Mouse (Mus musculus): Measurements from ENCODE around the gene Rftn1. TPM values are rescaled to one million over a fixed set of nuclear protein-coding genes. Genes with fewer than 3 reads are reported as not detected.

Gene Rftn1
- polyA plus RNA-seq, 2 experiments: 14.6 to 15.0 TPM

- Histone ChIP-seq H3K4me3 (replicated peaks; ENCODE audit: low read length) (no peak overlapping the region), H3K36me3 (ENCODE audit: control insufficient read depth, insufficient read depth, low read length) (no peaks in the 10 kb centered on the region), H3K9me3 (ENCODE audit: control insufficient read depth, low read length) (no peaks in the 10 kb centered on the region), H3K4me1 (ENCODE audit: control insufficient read depth, insufficient read depth, low read length) (no peaks in the 10 kb centered on the region), H3K4me2 (replicated peaks; ENCODE audit: low read depth, low read length, severe bottlenecking) (no peak overlapping the region), H3K27ac (replicated peaks; ENCODE audit: low read depth, low read length) (no peak overlapping the region), H3K9ac (ENCODE audit: low read depth, low read length, severe bottlenecking) (no peak overlapping the region), H3K27me3 (ENCODE audit: control insufficient read depth, insufficient read depth, low read length) (no peaks in the 10 kb centered on the region)
- DNase-seq (ENCODE audit: low spot score) (no peak), ATAC-seq (ENCODE audit: low FRiP score, low read depth) (no peak)
- 95% methylated on average over 6 of the region's 6 CpGs for WGBS
- no peak for TF ChIP-seq POLR2A (IDR thresholded peaks at IDR 0.05; ENCODE audit: borderline replicate concordance, extremely low read depth, insufficient read depth, insufficient read length)
Measured at GRCm38 (mm10) chr17:50078749-50079148, 111.7 kb downstream of the Rftn1 start.

GRCm38 (mm10) chr17:50072982-50073965 is 117.2 kb downstream of the Rftn1 start:
- no peak overlapping the region for H3K27ac ChIP-seq (replicated peaks; ENCODE audit: low read depth, low read length)
- H3K4me3 ChIP-seq (replicated peaks; ENCODE audit: low read length): no peak overlapping the region
- H3K4me2 ChIP-seq (replicated peaks; ENCODE audit: low read depth, low read length, severe bottlenecking): no peak overlapping the region
- no peaks in the 10 kb centered on the region for H3K9me3 ChIP-seq (ENCODE audit: control insufficient read depth, low read length)
- no peaks in the 10 kb centered on the region for H3K36me3 ChIP-seq (ENCODE audit: control insufficient read depth, insufficient read depth, low read length)
- DNase-seq (ENCODE audit: low spot score) (no peak), ATAC-seq (ENCODE audit: low FRiP score, low read depth) (no peak)
- no peak for TF ChIP-seq POLR2A (IDR thresholded peaks at IDR 0.05; ENCODE audit: borderline replicate concordance, extremely low read depth, insufficient read depth, insufficient read length)
- H3K27me3 ChIP-seq (ENCODE audit: control insufficient read depth, insufficient read depth, low read length): no peaks in the 10 kb centered on the region
- 93% methylated on average over 23 of the region's 23 CpGs for WGBS
- H3K9ac ChIP-seq (ENCODE audit: low read depth, low read length, severe bottlenecking): no peak overlapping the region
- no peaks in the 10 kb centered on the region for H3K4me1 ChIP-seq (ENCODE audit: control insufficient read depth, insufficient read depth, low read length)

- no peak for ATAC-seq (ENCODE audit: low FRiP score, low read depth)
- no peak for DNase-seq (ENCODE audit: low spot score)
- H3K27me3 ChIP-seq (ENCODE audit: control insufficient read depth, insufficient read depth, low read length): no peaks in the 10 kb centered on the region
- H3K4me2 ChIP-seq (replicated peaks; ENCODE audit: low read depth, low read length, severe bottlenecking): no peak overlapping the region
- H3K4me1 ChIP-seq (ENCODE audit: control insufficient read depth, insufficient read depth, low read length): no peaks in the 10 kb centered on the region
- no peak overlapping the region for H3K9ac ChIP-seq (ENCODE audit: low read depth, low read length, severe bottlenecking)
- H3K4me3 ChIP-seq (replicated peaks; ENCODE audit: low read length): no peak overlapping the region
- 69% methylated on average over 6 of the region's 6 CpGs for WGBS
- H3K36me3 ChIP-seq (ENCODE audit: control insufficient read depth, insufficient read depth, low read length): no peaks in the 10 kb centered on the region
- TF ChIP-seq POLR2A (IDR thresholded peaks at IDR 0.05; ENCODE audit: borderline replicate concordance, extremely low read depth, insufficient read depth, insufficient read length): no peak
- H3K9me3 ChIP-seq (ENCODE audit: control insufficient read depth, low read length): no peaks in the 10 kb centered on the region
- no peak overlapping the region for H3K27ac ChIP-seq (replicated peaks; ENCODE audit: low read depth, low read length)
Measured at GRCm38 (mm10) chr17:50071602-50071988, 118.9 kb downstream of the Rftn1 start.

GRCm38 (mm10) chr17:50070822-50071601 is 119.5 kb downstream of the Rftn1 start:
- Histone ChIP-seq H3K27ac (replicated peaks; ENCODE audit: low read depth, low read length) (no peak overlapping the region), H3K36me3 (ENCODE audit: control insufficient read depth, insufficient read depth, low read length) (no peaks in the 10 kb centered on the region), H3K9ac (ENCODE audit: low read depth, low read length, severe bottlenecking) (no peak overlapping the region), H3K4me3 (replicated peaks; ENCODE audit: low read length) (no peak overlapping the region), H3K4me1 (ENCODE audit: control insufficient read depth, insufficient read depth, low read length) (no peaks in the 10 kb centered on the region), H3K4me2 (replicated peaks; ENCODE audit: low read depth, low read length, severe bottlenecking) (no peak overlapping the region), H3K9me3 (ENCODE audit: control insufficient read depth, low read length) (no peaks in the 10 kb centered on the region), H3K27me3 (ENCODE audit: control insufficient read depth, insufficient read depth, low read length) (no peaks in the 10 kb centered on the region)
- no peak for DNase-seq (ENCODE audit: low spot score)
- ATAC-seq (ENCODE audit: low FRiP score, low read depth): no peak
- WGBS: 76% methylated on average over 7 of the region's 7 CpGs
- no peak for TF ChIP-seq POLR2A (IDR thresholded peaks at IDR 0.05; ENCODE audit: borderline replicate concordance, extremely low read depth, insufficient read depth, insufficient read length)

- Histone ChIP-seq H3K4me2 (replicated peaks; ENCODE audit: low read depth, low read length, severe bottlenecking) (no peak overlapping the region), H3K9ac (ENCODE audit: low read depth, low read length, severe bottlenecking) (no peak overlapping the region), H3K36me3 (ENCODE audit: control insufficient read depth, insufficient read depth, low read length) (no peaks in the 10 kb centered on the region), H3K27me3 (ENCODE audit: control insufficient read depth, insufficient read depth, low read length) (no peaks in the 10 kb centered on the region), H3K27ac (replicated peaks; ENCODE audit: low read depth, low read length) (no peak overlapping the region), H3K4me3 (replicated peaks; ENCODE audit: low read length) (no peak overlapping the region), H3K4me1 (ENCODE audit: control insufficient read depth, insufficient read depth, low read length) (no peaks in the 10 kb centered on the region), H3K9me3 (ENCODE audit: control insufficient read depth, low read length) (no peaks in the 10 kb centered on the region)
- TF ChIP-seq POLR2A (IDR thresholded peaks at IDR 0.05; ENCODE audit: borderline replicate concordance, extremely low read depth, insufficient read depth, insufficient read length): no peak
- ATAC-seq (ENCODE audit: low FRiP score, low read depth) (no peak), DNase-seq (ENCODE audit: low spot score) (no peak)
- 20% methylated on average over 10 of the region's 10 CpGs for WGBS
Measured at GRCm38 (mm10) chr17:50069897-50070636, 120.4 kb downstream of the Rftn1 start.

All from limb, embryonic 14.5 days (tissue).